Mouse (Mus musculus): ENCODE data around the gene Adck1.
A peak's percentile ranks its signal among the peaks of the same experiment; 100 is the strongest.

Gene Adck1

DNA sequence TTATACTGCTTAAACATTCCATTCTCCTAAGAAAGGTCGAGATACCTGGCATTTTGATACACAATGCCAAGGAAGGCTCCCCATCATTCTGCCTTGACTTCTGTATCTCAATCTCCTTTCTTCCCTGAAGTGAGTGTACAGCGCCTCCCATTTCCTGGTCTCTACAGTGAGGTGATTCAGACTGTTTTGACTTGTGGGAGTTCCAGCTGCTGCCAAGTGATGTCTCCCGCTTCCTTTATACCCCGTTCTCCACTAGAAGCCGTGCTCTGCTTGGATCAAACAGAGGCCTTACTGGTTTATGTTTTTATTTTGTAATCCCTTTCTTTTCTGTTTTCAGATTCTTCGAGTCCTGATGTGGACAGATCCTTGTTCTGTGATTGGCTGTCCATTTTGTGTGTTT lies 116.3 kb downstream of the Adck1 start:
- no peak for DNase-seq

DNA sequence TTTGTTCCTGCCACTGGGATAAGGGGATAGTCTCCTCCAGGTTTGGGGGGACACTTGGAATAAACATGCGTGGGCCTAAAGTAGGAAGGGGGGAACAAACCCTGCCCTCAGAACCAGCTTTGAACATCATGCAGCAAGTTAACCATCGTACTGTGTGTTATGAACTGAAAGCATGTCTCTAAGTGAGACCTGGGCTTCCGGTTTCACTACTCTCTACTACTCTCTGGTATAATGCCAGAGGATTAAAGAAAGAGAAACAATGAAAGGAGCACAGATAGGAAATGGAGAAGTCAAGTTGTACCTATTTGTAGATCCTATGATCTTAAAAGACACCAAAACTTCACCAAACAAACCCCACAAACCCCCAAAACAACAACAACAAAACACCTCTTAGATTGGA lies 121.3 kb downstream of the Adck1 start:
- no peak for DNase-seq

DNA sequence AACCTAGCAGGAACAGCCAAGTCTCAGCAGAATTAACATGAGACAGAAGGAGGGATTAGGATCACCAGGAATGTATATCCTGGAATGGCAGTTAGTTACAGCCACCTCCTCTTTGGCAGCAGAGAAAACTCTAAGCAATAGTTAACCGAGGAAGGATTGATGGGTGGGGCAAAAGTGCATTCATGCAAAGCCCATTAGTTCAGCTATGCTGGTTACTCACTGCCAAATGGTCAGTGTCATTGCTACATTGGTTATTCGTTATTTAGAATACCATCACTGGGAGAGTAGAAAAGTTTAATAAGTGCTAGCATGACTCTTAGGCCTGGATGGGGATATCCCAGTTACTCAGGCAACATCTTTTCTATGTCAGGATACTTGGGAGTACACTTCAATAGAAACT lies 130.5 kb downstream of the Adck1 start:
- DNase-seq: peak; percentile 56
